Mouse (Mus musculus): Measurements from ENCODE around the gene Adgrb3. TPM values are rescaled to one million over a fixed set of nuclear protein-coding genes. Genes with fewer than 3 reads are reported as not detected.

Adgrb3 gene
- polyA plus RNA-seq, 1 experiment from 2014 or later = 0.89 TPM

GRCm38 (mm10) chr1:25229245-25229750 lies 600.2 kb downstream of the Adgrb3 start:
- Histone ChIP-seq H3K9me3 (replicated peaks; ENCODE audit: control insufficient read depth, low read length) (no peaks in the 10 kb centered on the region), H3K4me2 (no peak overlapping the region), H3K27ac (ENCODE audit: low read depth, low read length) (no peak overlapping the region), H3K4me3 (ENCODE audit: low read depth, low read length) (no peak overlapping the region), H3K27me3 (ENCODE audit: control insufficient read depth, insufficient read depth, low read length) (no peaks in the 10 kb centered on the region), H3K9ac (ENCODE audit: low read depth, low read length) (no peak overlapping the region), H3K4me1 (ENCODE audit: control insufficient read depth, insufficient read depth, low read length) (no peaks in the 10 kb centered on the region), H3K36me3 (ENCODE audit: control insufficient read depth, insufficient read depth, low read length) (no peaks in the 10 kb centered on the region)
- ATAC-seq (replicated peaks; ENCODE audit: insufficient number of reproducible peaks, low FRiP score, low TSS enrichment) = no peak
- WGBS (ENCODE audit: insufficient replicate concordance) = 28% methylated on average over 7 of the region's 7 CpGs

- Histone ChIP-seq H3K4me2 (peak overlapping the region; percentile 58), H3K4me3 (ENCODE audit: low read depth, low read length) (0 out of 2 replicates have a peak overlapping the region, but pooled peaks have one; percentile 11), H3K27me3 (ENCODE audit: control insufficient read depth, insufficient read depth, low read length) (no peaks in the 10 kb centered on the region), H3K27ac (ENCODE audit: low read depth, low read length) (no peak overlapping the region), H3K4me1 (ENCODE audit: control insufficient read depth, insufficient read depth, low read length) (no peaks in the 10 kb centered on the region), H3K36me3 (ENCODE audit: control insufficient read depth, insufficient read depth, low read length) (no peaks in the 10 kb centered on the region), H3K9ac (ENCODE audit: low read depth, low read length) (no peak overlapping the region), H3K9me3 (replicated peaks; ENCODE audit: control insufficient read depth, low read length) (no peaks in the 10 kb centered on the region)
- no peak; the same call in 1 of the 2 replicates for ATAC-seq (replicated peaks; ENCODE audit: insufficient number of reproducible peaks, low FRiP score, low TSS enrichment)
- WGBS (ENCODE audit: insufficient replicate concordance) = 6% methylated on average over 37 of the region's 37 CpGs
Measured at GRCm38 (mm10) chr1:25228381-25229244, 600.9 kb downstream of the Adgrb3 start.

GRCm38 (mm10) chr1:25227880-25228279 lies 601.6 kb downstream of the Adgrb3 start:
- no peaks in the 10 kb centered on the region for H3K36me3 ChIP-seq (ENCODE audit: control insufficient read depth, insufficient read depth, low read length)
- H3K27ac ChIP-seq (ENCODE audit: low read depth, low read length) = no peak overlapping the region
- H3K4me3 ChIP-seq (ENCODE audit: low read depth, low read length) = no peak overlapping the region
- WGBS (ENCODE audit: insufficient replicate concordance) = 40% methylated on average over 3 of the region's 3 CpGs
- no peaks in the 10 kb centered on the region for H3K27me3 ChIP-seq (ENCODE audit: control insufficient read depth, insufficient read depth, low read length)
- ATAC-seq (replicated peaks; ENCODE audit: insufficient number of reproducible peaks, low FRiP score, low TSS enrichment) = no peak
- no peaks in the 10 kb centered on the region for H3K4me1 ChIP-seq (ENCODE audit: control insufficient read depth, insufficient read depth, low read length)
- H3K9me3 ChIP-seq (replicated peaks; ENCODE audit: control insufficient read depth, low read length) = no peaks in the 10 kb centered on the region
- H3K9ac ChIP-seq (ENCODE audit: low read depth, low read length) = no peak overlapping the region
- peak overlapping the region; percentile 58 for H3K4me2 ChIP-seq

GRCm38 (mm10) chr1:25204636-25205035 lies 624.9 kb downstream of the Adgrb3 start:
- H3K36me3 ChIP-seq (ENCODE audit: control insufficient read depth, insufficient read depth, low read length) = no peaks in the 10 kb centered on the region
- H3K4me1 ChIP-seq (ENCODE audit: control insufficient read depth, insufficient read depth, low read length) = no peaks in the 10 kb centered on the region
- H3K4me2 ChIP-seq = no peak overlapping the region
- H3K27me3 ChIP-seq (ENCODE audit: control insufficient read depth, insufficient read depth, low read length) = no peaks in the 10 kb centered on the region
- H3K9me3 ChIP-seq (replicated peaks; ENCODE audit: control insufficient read depth, low read length) = no peaks in the 10 kb centered on the region
- no peak for ATAC-seq (replicated peaks; ENCODE audit: insufficient number of reproducible peaks, low FRiP score, low TSS enrichment)
- no peak overlapping the region for H3K27ac ChIP-seq (ENCODE audit: low read depth, low read length)
- no peak overlapping the region for H3K9ac ChIP-seq (ENCODE audit: low read depth, low read length)
- 42% methylated on average over 5 of the region's 5 CpGs for WGBS (ENCODE audit: insufficient replicate concordance)
- no peak overlapping the region for H3K4me3 ChIP-seq (ENCODE audit: low read depth, low read length)

GRCm38 (mm10) chr1:25199392-25199791 lies 630.1 kb downstream of the Adgrb3 start:
- Histone ChIP-seq H3K36me3 (ENCODE audit: control insufficient read depth, insufficient read depth, low read length) (no peaks in the 10 kb centered on the region), H3K4me2 (no peak overlapping the region), H3K9ac (ENCODE audit: low read depth, low read length) (no peak overlapping the region), H3K4me1 (ENCODE audit: control insufficient read depth, insufficient read depth, low read length) (no peaks in the 10 kb centered on the region), H3K27ac (ENCODE audit: low read depth, low read length) (no peak overlapping the region), H3K9me3 (replicated peaks; ENCODE audit: control insufficient read depth, low read length) (no peaks in the 10 kb centered on the region), H3K27me3 (ENCODE audit: control insufficient read depth, insufficient read depth, low read length) (no peaks in the 10 kb centered on the region), H3K4me3 (ENCODE audit: low read depth, low read length) (no peak overlapping the region)
- ATAC-seq (replicated peaks; ENCODE audit: insufficient number of reproducible peaks, low FRiP score, low TSS enrichment) = no peak

GRCm38 (mm10) chr1:25191986-25192385 lies 637.5 kb downstream of the Adgrb3 start:
- 80% methylated on average over 11 of the region's 11 CpGs for WGBS (ENCODE audit: insufficient replicate concordance)
- Histone ChIP-seq H3K4me2 (no peak overlapping the region), H3K27ac (ENCODE audit: low read depth, low read length) (no peak overlapping the region), H3K4me1 (ENCODE audit: control insufficient read depth, insufficient read depth, low read length) (no peaks in the 10 kb centered on the region), H3K36me3 (ENCODE audit: control insufficient read depth, insufficient read depth, low read length) (no peaks in the 10 kb centered on the region), H3K27me3 (ENCODE audit: control insufficient read depth, insufficient read depth, low read length) (no peaks in the 10 kb centered on the region), H3K9ac (ENCODE audit: low read depth, low read length) (no peak overlapping the region), H3K9me3 (replicated peaks; ENCODE audit: control insufficient read depth, low read length) (no peaks in the 10 kb centered on the region), H3K4me3 (ENCODE audit: low read depth, low read length) (no peak overlapping the region)
- ATAC-seq (replicated peaks; ENCODE audit: insufficient number of reproducible peaks, low FRiP score, low TSS enrichment) = no peak

GRCm38 (mm10) chr1:25189261-25189660 lies 640.2 kb downstream of the Adgrb3 start:
- ATAC-seq (replicated peaks; ENCODE audit: insufficient number of reproducible peaks, low FRiP score, low TSS enrichment) = no peak
- H3K4me2 ChIP-seq = no peak overlapping the region
- no peaks in the 10 kb centered on the region for H3K27me3 ChIP-seq (ENCODE audit: control insufficient read depth, insufficient read depth, low read length)
- no peaks in the 10 kb centered on the region for H3K9me3 ChIP-seq (replicated peaks; ENCODE audit: control insufficient read depth, low read length)
- WGBS (ENCODE audit: insufficient replicate concordance) = 44% methylated on average over 9 of the region's 9 CpGs
- no peaks in the 10 kb centered on the region for H3K36me3 ChIP-seq (ENCODE audit: control insufficient read depth, insufficient read depth, low read length)
- H3K4me3 ChIP-seq (ENCODE audit: low read depth, low read length) = no peak overlapping the region
- H3K4me1 ChIP-seq (ENCODE audit: control insufficient read depth, insufficient read depth, low read length) = no peaks in the 10 kb centered on the region
- no peak overlapping the region for H3K9ac ChIP-seq (ENCODE audit: low read depth, low read length)
- H3K27ac ChIP-seq (ENCODE audit: low read depth, low read length) = no peak overlapping the region

GRCm38 (mm10) chr1:25185909-25186308 lies 643.6 kb downstream of the Adgrb3 start:
- Histone ChIP-seq H3K4me2 (no peak overlapping the region), H3K36me3 (ENCODE audit: control insufficient read depth, insufficient read depth, low read length) (no peaks in the 10 kb centered on the region), H3K4me1 (ENCODE audit: control insufficient read depth, insufficient read depth, low read length) (no peaks in the 10 kb centered on the region), H3K9me3 (replicated peaks; ENCODE audit: control insufficient read depth, low read length) (no peaks in the 10 kb centered on the region), H3K27me3 (ENCODE audit: control insufficient read depth, insufficient read depth, low read length) (no peaks in the 10 kb centered on the region), H3K27ac (ENCODE audit: low read depth, low read length) (no peak overlapping the region), H3K4me3 (ENCODE audit: low read depth, low read length) (no peak overlapping the region), H3K9ac (ENCODE audit: low read depth, low read length) (no peak overlapping the region)
- no peak for ATAC-seq (replicated peaks; ENCODE audit: insufficient number of reproducible peaks, low FRiP score, low TSS enrichment)
- WGBS (ENCODE audit: insufficient replicate concordance) = 81% methylated on average over 2 of the region's 2 CpGs

GRCm38 (mm10) chr1:25181881-25182280 lies 647.6 kb downstream of the Adgrb3 start:
- ATAC-seq (replicated peaks; ENCODE audit: insufficient number of reproducible peaks, low FRiP score, low TSS enrichment) = no peak
- no peaks in the 10 kb centered on the region for H3K9me3 ChIP-seq (replicated peaks; ENCODE audit: control insufficient read depth, low read length)
- H3K36me3 ChIP-seq (ENCODE audit: control insufficient read depth, insufficient read depth, low read length) = no peaks in the 10 kb centered on the region
- H3K27ac ChIP-seq (ENCODE audit: low read depth, low read length) = no peak overlapping the region
- no peak overlapping the region for H3K4me2 ChIP-seq
- no peak overlapping the region for H3K4me3 ChIP-seq (ENCODE audit: low read depth, low read length)
- no peak overlapping the region for H3K9ac ChIP-seq (ENCODE audit: low read depth, low read length)
- WGBS (ENCODE audit: insufficient replicate concordance) = 63% methylated on average over 2 of the region's 2 CpGs
- no peaks in the 10 kb centered on the region for H3K4me1 ChIP-seq (ENCODE audit: control insufficient read depth, insufficient read depth, low read length)
- H3K27me3 ChIP-seq (ENCODE audit: control insufficient read depth, insufficient read depth, low read length) = no peaks in the 10 kb centered on the region

Measured in heart, embryonic 11.5 days (tissue).